Mouse (Mus musculus) spleen, embryonic (tissue): Measurements from ENCODE around the gene Gm4869.
"Not testable (repeated sequence)": the region's sequence is repeated elsewhere in the genome, so short reads cannot be mapped to it uniquely, and the experiment has no call there.

Source experiments
- CTCF ChIA-PET: fragments of 350-600 bp; sonication (Branson Sonifier 250); formaldehyde crosslinking; loops from one replicate; lab custom pipeline; 2022; lab: Charles Lee

Gene Gm4869

GRCm38 (mm10) chr5:140463151-140463550 is 17.7 kb downstream of the Gm4869 start:
- CTCF ChIA-PET = not testable (repeated sequence)

GRCm38 (mm10) chr5:140464943-140465342 is 19.5 kb downstream of the Gm4869 start:
- CTCF ChIA-PET = no interaction called here

GRCm38 (mm10) chr5:140472336-140472735 is 26.9 kb downstream of the Gm4869 start:
- CTCF ChIA-PET = no interaction called here

- CTCF ChIA-PET = no interaction called here
These were observed 36.0 kb downstream of the Gm4869 start for GRCm38 (mm10) chr5:140481458-140481857.

- CTCF ChIA-PET = no interaction called here
These were observed 45.7 kb downstream of the Gm4869 start for GRCm38 (mm10) chr5:140491142-140491541.

- CTCF ChIA-PET = interaction anchor here (0.6 kb wide), 1 partner anchor 504 kb away, joined by 3 read pairs; no protein-coding TSS in a partner anchor
These were observed 47.3 kb downstream of the Gm4869 start for GRCm38 (mm10) chr5:140492684-140493233.

GRCm38 (mm10) chr5:140498176-140498575 is 52.7 kb downstream of the Gm4869 start:
- CTCF ChIA-PET = no interaction called here

- CTCF ChIA-PET = interaction anchor here (0.7 kb wide), 1 partner anchor 35 kb away, joined by 3 read pairs; no protein-coding TSS in a partner anchor
These were observed 55.3 kb downstream of the Gm4869 start for GRCm38 (mm10) chr5:140500736-140501135.

GRCm38 (mm10) chr5:140501982-140502836 is 56.8 kb downstream of the Gm4869 start:
- CTCF ChIA-PET = interaction anchor here (0.5 kb wide), 1 partner anchor 10 kb away, joined by 4 read pairs; no protein-coding TSS in a partner anchor

GRCm38 (mm10) chr5:140502925-140503324 is 57.5 kb downstream of the Gm4869 start:
- CTCF ChIA-PET = interaction anchor here (0.5 kb wide), 1 partner anchor 11 kb away, joined by 4 read pairs; no protein-coding TSS in a partner anchor

- CTCF ChIA-PET = interaction anchor here (0.6 kb wide), 1 partner anchor 716 kb away, joined by 3 read pairs; no protein-coding TSS in a partner anchor
These were observed 59.8 kb downstream of the Gm4869 start, which contains the start of gene Chst12 for GRCm38 (mm10) chr5:140505208-140505780. TSS of gene Chst12 (plus strand) at chr5:140505550.

GRCm38 (mm10) chr5:140506096-140506794 is 60.8 kb downstream of the Gm4869 start:
- CTCF ChIA-PET = interaction anchor here (0.6 kb wide), 1 partner anchor 125 kb away, joined by 4 read pairs; no protein-coding TSS in a partner anchor

GRCm38 (mm10) chr5:140507466-140508208 is 62.2 kb downstream of the Gm4869 start:
- CTCF ChIA-PET = no interaction called here

- CTCF ChIA-PET = no interaction called here
These were observed 63.2 kb downstream of the Gm4869 start for GRCm38 (mm10) chr5:140508686-140509085.

- CTCF ChIA-PET = no interaction called here
These were observed 63.8 kb downstream of the Gm4869 start for GRCm38 (mm10) chr5:140509204-140509603.

- CTCF ChIA-PET = interaction anchor here (0.5 to 0.6 kb wide), 2 partner anchors 14 to 401 kb away, joined by 4 read pairs; no protein-coding TSS in a partner anchor
These were observed 64.9 kb downstream of the Gm4869 start for GRCm38 (mm10) chr5:140510012-140511000.

- CTCF ChIA-PET = no interaction called here
These were observed 68.5 kb downstream of the Gm4869 start for GRCm38 (mm10) chr5:140513921-140514320.

- CTCF ChIA-PET = no interaction called here
These were observed 69.5 kb downstream of the Gm4869 start for GRCm38 (mm10) chr5:140514799-140515486.
